Mouse (Mus musculus): Measurements from ENCODE around the gene Nit1. TPM values are rescaled to one million over a fixed set of nuclear protein-coding genes. Genes with fewer than 3 reads are reported as not detected.

The Nit1 gene
- total and polyA plus RNA-seq, 3 experiments: 17.9 to 26.3 TPM; not detected in 1

DNA sequence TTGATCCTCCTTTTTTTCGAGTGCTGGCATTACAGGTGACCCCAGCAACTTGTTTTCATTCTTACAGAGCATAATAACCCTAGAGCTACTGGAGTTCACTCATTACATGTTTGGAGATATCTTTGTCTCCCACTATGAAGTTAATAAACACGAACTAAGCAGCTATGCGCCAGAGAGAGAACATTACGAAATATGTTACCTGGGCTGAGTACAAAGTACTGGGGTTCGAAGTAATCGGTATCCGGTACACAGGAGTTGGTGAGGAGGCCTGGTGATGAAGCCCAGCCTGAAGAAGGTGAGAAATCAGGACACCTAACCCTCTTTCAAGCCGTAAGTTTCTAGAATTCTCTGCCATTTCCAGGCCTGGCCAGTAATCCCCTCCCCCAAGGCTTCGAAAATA lies 731 bp downstream of the Nit1 start:
- no peaks in the 10 kb centered on the region for H3K27me3 ChIP-seq (ENCODE audit: control insufficient read depth in 1 of 2, insufficient read depth in 2 of 2, low read length in 2 of 2)
- no peak for DNase-seq (ENCODE audit: low read depth, low spot score)
- H3K4me1 ChIP-seq (ENCODE audit: control insufficient read depth in 1 of 2, insufficient read depth in 2 of 2, low read length in 2 of 2): peaks cover 6 to 15% of the 10 kb centered on the region in 2 experiments; a peak in 3 of 4 replicates
- peaks cover 10 to 20% of the 10 kb centered on the region in 2 experiments for H3K36me3 ChIP-seq (ENCODE audit: control insufficient read depth in 1 of 2, insufficient read depth in 2 of 2, low read length in 2 of 2)
- peaks cover 41% of the 10 kb centered on the region for H3K79me2 ChIP-seq (ENCODE audit: control insufficient read depth, insufficient read depth, low read length, poor library complexity)
- H3K4me3 ChIP-seq (ENCODE audit: control insufficient read depth in 1 of 2, insufficient read depth in 1 of 2, low read depth in 2 of 2, low read length in 2 of 2): peak overlapping the region; percentile 89 to 99
- H3K9ac ChIP-seq (ENCODE audit: control insufficient read depth, low read depth, low read length, poor library complexity, severe bottlenecking): peak overlapping the region; percentile 96
- H3K9me3 ChIP-seq (replicated peaks; ENCODE audit: insufficient read depth, low read length): no peaks in the 10 kb centered on the region
- peak overlapping the region; percentile 77 for H3K27ac ChIP-seq (ENCODE audit: control insufficient read depth, low read depth, low read length)
- TF ChIP-seq GATA1 (IDR thresholded peaks at IDR 0.05; ENCODE audit: low read depth, low read length) (no peak), ELF1 (IDR thresholded peaks at IDR 0.05; ENCODE audit: low read depth, low read length) (no peak), POLR2AphosphoS5 (IDR thresholded peaks at IDR 0.05; ENCODE audit: borderline replicate concordance, low read depth, low read length) (no peak)

- H3K9ac ChIP-seq (ENCODE audit: control insufficient read depth, low read depth, low read length, poor library complexity, severe bottlenecking): peak overlapping the region; percentile 96
- peaks cover 36% of the 10 kb centered on the region for H3K79me2 ChIP-seq (ENCODE audit: control insufficient read depth, insufficient read depth, low read length, poor library complexity)
- H3K27me3 ChIP-seq (ENCODE audit: control insufficient read depth in 1 of 2, insufficient read depth in 2 of 2, low read length in 2 of 2): no peaks in the 10 kb centered on the region
- no peak overlapping the region for H3K27ac ChIP-seq (ENCODE audit: control insufficient read depth, low read depth, low read length)
- H3K9me3 ChIP-seq (replicated peaks; ENCODE audit: insufficient read depth, low read length): no peaks in the 10 kb centered on the region
- peaks cover 12 to 20% of the 10 kb centered on the region in 2 experiments for H3K36me3 ChIP-seq (ENCODE audit: control insufficient read depth in 1 of 2, insufficient read depth in 2 of 2, low read length in 2 of 2)
- TF ChIP-seq E2F4 (IDR thresholded peaks at IDR 0.05; ENCODE audit: borderline replicate concordance, low read depth, low read length): no peak
- peaks cover 6 to 15% of the 10 kb centered on the region in 2 experiments; a peak in 3 of 4 replicates for H3K4me1 ChIP-seq (ENCODE audit: control insufficient read depth in 1 of 2, insufficient read depth in 2 of 2, low read length in 2 of 2)
- H3K4me3 ChIP-seq (ENCODE audit: control insufficient read depth in 1 of 2, insufficient read depth in 1 of 2, low read depth in 2 of 2, low read length in 2 of 2): peak overlapping the region in 1 of 2 experiments; percentile 99; a peak in 2 of 4 replicates
- peak; percentile 65 for DNase-seq (ENCODE audit: low read depth, low spot score)
Observed at GRCm38 (mm10) chr1:171343922-171344677, 1.3 kb downstream of the Nit1 start.

GRCm38 (mm10) chr1:171342262-171343207 lies 2.9 kb downstream of the Nit1 start:
- DNase-seq (ENCODE audit: low read depth, low spot score): no peak
- Histone ChIP-seq H3K27ac (ENCODE audit: control insufficient read depth, low read depth, low read length) (no peak overlapping the region), H3K27me3 (ENCODE audit: control insufficient read depth in 1 of 2, insufficient read depth in 2 of 2, low read length in 2 of 2) (no peaks in the 10 kb centered on the region), H3K9ac (ENCODE audit: control insufficient read depth, low read depth, low read length, poor library complexity, severe bottlenecking) (no peak overlapping the region), H3K9me3 (replicated peaks; ENCODE audit: insufficient read depth, low read length) (no peaks in the 10 kb centered on the region), H3K36me3 (ENCODE audit: control insufficient read depth in 1 of 2, insufficient read depth in 2 of 2, low read length in 2 of 2) (peaks cover 14 to 16% of the 10 kb centered on the region in 2 experiments), H3K79me2 (ENCODE audit: control insufficient read depth, insufficient read depth, low read length, poor library complexity) (peaks cover 23% of the 10 kb centered on the region), H3K4me1 (ENCODE audit: control insufficient read depth in 1 of 2, insufficient read depth in 2 of 2, low read length in 2 of 2) (peaks cover 6 to 15% of the 10 kb centered on the region in 2 experiments; a peak in 3 of 4 replicates), H3K4me3 (ENCODE audit: control insufficient read depth in 1 of 2, insufficient read depth in 1 of 2, low read depth in 2 of 2, low read length in 2 of 2) (no peak overlapping the region)
- TF ChIP-seq JUND (IDR thresholded peaks at IDR 0.05; ENCODE audit: low read depth, low read length) (no peak), NRF1 (IDR thresholded peaks at IDR 0.05; ENCODE audit: insufficient read depth, low read depth, low read length, poor library complexity, severe bottlenecking) (no peak), ZC3H11A (IDR thresholded peaks at IDR 0.05; ENCODE audit: low read depth, low read length) (no peak)
